Mouse (Mus musculus) spleen, adult 2 months (tissue): ENCODE results near the gene Spem1. TPM values are rescaled to one million over a fixed set of nuclear protein-coding genes. Genes with fewer than 3 reads are reported as not detected.

ENCODE experiments used
- DNase-seq, 2 experiments: peaks; one replicate each; pipeline versions ENCODE4 v3.0.0 to v3.0.0-alpha.2; 2012 to 2021; ENCODE audit warnings: low spot score in 2 of 2, low read depth in 1 of 2
- H3K27ac ChIP-seq: fragments of 200-500 bp; 2 replicates; pipeline ENCODE4 v1.5.1; 2012; ENCODE audit warnings: low read length, inconsistent platforms; ENCODE audit not compliant: insufficient read depth
- H3K27me3 ChIP-seq: fragments of 200-500 bp; 2 replicates; pipeline ENCODE4 v1.6.1; 2012; ENCODE audit warnings: mild to moderate bottlenecking, moderate library complexity, low read length, inconsistent platforms; ENCODE audit not compliant: control insufficient read depth, insufficient read depth
- H3K36me3 ChIP-seq: fragments of 200-500 bp; 2 replicates; pipeline ENCODE4 v1.6.1; 2012; ENCODE audit warnings: mild to moderate bottlenecking, low read length, inconsistent platforms; ENCODE audit not compliant: control insufficient read depth, insufficient read depth
- H3K4me1 ChIP-seq: fragments of 200-500 bp; 2 replicates; pipeline ENCODE4 v1.6.1; 2011; ENCODE audit warnings: inconsistent platforms; ENCODE audit not compliant: control insufficient read depth, insufficient read depth, insufficient read length
- H3K4me3 ChIP-seq: fragments of 200-500 bp; 2 replicates; pipeline ENCODE4 v1.5.1; 2011; ENCODE audit warnings: mild to moderate bottlenecking, inconsistent platforms; ENCODE audit not compliant: insufficient read depth, insufficient read length; ENCODE audit errors: extremely low read depth
- CTCF ChIP-seq: fragments of 200-500 bp; IDR thresholded peaks from 2 replicates; pipeline ENCODE4 v1.5.1; 2011; ENCODE audit warnings: mild to moderate bottlenecking, inconsistent platforms; ENCODE audit not compliant: insufficient read depth, insufficient read length, insufficient replicate concordance; ENCODE audit errors: extremely low read depth
- POLR2A ChIP-seq: fragments of 200-500 bp; IDR thresholded peaks from 2 replicates; pipeline ENCODE4 v1.6.1; 2011; ENCODE audit warnings: low read depth, low read length, inconsistent platforms
- whole genome bisulfite sequencing: fragments of 180-500 bp; shearing (Covaris S2); methylation state at CpG from one replicate; pipeline ENCODE4 v1.1.7; 2018; 5-methylcytosine and 5-hydroxymethylcytosine counted together
- polyA plus RNA-seq: library from polyadenylated mRNA; depleted of rRNA; stranded (reverse); fragments of >200 nt; gene quantifications from 2 replicates; pipeline ENCODE4 v1.2.3, GENCODE M21; 2012; rRNA removed

Gene Spem1
- polyA plus RNA-seq, 1 experiment, result not detected

- Histone ChIP-seq H3K36me3 (peaks cover 15% of the 10 kb centered on the region), H3K27me3 (no peaks in the 10 kb centered on the region), H3K27ac (no peak overlapping the region), H3K4me1 (peaks cover 21% of the 10 kb centered on the region), H3K4me3 (no peak overlapping the region)
- TF ChIP-seq CTCF, result no peak
- TF ChIP-seq POLR2A, result no peak
- no peak for DNase-seq
- WGBS, result 86% methylated on average over 7 of the region's 7 CpGs
Observed at GRCm38 (mm10) chr11:69778985-69779384, 43.0 kb downstream of the Spem1 start.

DNA sequence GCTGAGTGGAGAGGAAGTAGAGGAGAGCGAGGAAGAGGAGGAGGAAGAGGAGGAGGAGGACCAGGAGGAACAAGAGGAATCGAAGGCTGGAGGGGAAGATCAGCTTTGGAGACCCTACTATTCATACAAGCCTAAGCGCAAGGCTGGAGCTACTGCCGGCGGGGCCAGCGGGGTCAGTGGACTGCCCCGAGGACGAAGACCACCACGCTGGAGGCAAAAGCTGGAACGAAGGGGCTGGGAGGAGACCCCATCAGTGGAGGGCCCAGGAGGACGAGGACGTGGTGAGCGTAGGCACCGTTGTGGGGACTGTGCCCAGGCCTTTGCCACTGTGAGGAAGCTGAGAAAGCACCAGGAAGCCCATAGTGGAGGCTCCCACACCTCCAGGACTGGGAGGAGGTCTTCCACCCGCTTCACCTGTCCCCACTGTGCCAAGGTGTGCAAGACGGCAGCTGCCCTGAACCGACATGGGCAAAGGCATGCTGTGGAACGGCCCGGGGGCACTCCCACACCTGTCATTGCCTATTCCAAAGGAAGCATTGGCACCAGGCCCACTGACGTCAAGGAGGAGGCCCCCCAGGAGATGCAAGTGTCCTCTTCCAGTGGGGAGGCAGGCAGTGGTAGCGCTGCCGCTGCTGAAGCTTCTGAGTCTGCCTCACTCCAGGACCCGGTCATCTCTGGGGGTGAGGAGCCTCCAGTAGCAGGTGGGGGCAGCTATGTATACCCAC is 43.6 kb downstream of the Spem1 start:
- H3K27ac ChIP-seq, result no peak overlapping the region
- H3K27me3 ChIP-seq, result no peaks in the 10 kb centered on the region
- WGBS, result 79% methylated on average over 23 of the region's 23 CpGs
- no peak overlapping the region for H3K4me3 ChIP-seq
- H3K4me1 ChIP-seq, result peaks cover 22% of the 10 kb centered on the region
- H3K36me3 ChIP-seq, result peaks cover 15% of the 10 kb centered on the region
- DNase-seq, result no peak
- TF ChIP-seq POLR2A, result no peak
- no peak for TF ChIP-seq CTCF

DNA sequence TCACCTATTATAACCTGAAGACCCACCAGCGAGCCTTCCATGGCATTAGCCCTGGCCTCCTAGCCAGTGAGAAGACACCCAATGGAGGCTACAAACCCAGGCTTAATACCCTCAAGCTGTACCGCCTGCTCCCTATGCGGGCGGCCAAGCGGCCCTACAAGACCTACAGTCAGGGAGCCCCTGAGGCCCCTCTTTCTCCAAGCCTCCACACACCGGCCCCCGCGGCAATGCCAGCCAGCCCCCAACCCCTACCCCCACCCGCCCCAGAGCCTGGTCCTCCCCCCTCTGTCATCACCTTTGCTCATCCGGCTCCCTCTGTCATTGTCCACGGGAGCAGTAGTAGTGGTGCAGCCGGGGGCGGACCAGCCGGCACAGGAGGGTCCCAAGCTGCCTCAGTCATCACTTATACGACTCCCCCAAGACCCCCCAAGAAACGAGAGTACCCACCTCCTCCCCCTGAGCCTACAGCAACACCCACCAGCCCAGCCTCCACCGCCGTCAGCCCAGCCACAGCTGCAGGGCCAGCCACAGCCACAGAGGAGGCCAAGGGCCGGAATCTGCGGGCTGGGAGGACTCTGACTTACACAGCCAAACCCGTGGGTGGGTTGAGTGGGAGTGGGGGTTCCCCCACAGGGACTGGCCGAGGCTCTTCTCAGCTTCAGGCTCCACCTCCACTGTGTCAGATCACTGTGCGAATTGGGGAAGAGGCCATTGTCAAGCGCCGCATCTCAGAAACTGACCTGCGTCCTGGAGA is 44.3 kb downstream of the Spem1 start:
- H3K27me3 ChIP-seq, result no peaks in the 10 kb centered on the region
- 68% methylated on average over 26 of the region's 26 CpGs for WGBS
- H3K27ac ChIP-seq, result no peak overlapping the region
- DNase-seq, result no peak
- TF ChIP-seq CTCF, result no peak
- TF ChIP-seq POLR2A, result no peak
- H3K36me3 ChIP-seq, result peaks cover 15% of the 10 kb centered on the region
- H3K4me3 ChIP-seq, result no peak overlapping the region
- H3K4me1 ChIP-seq, result peaks cover 22% of the 10 kb centered on the region

GRCm38 (mm10) chr11:69776488-69776887 is 45.5 kb downstream of the Spem1 start:
- no peak overlapping the region for H3K4me3 ChIP-seq
- no peaks in the 10 kb centered on the region for H3K27me3 ChIP-seq
- H3K4me1 ChIP-seq, result peaks cover 22% of the 10 kb centered on the region
- WGBS, result 90% methylated on average over 20 of the region's 20 CpGs
- no peak for TF ChIP-seq CTCF
- no peak for TF ChIP-seq POLR2A
- no peak for DNase-seq
- H3K36me3 ChIP-seq, result peaks cover 15% of the 10 kb centered on the region
- no peak overlapping the region for H3K27ac ChIP-seq

DNA sequence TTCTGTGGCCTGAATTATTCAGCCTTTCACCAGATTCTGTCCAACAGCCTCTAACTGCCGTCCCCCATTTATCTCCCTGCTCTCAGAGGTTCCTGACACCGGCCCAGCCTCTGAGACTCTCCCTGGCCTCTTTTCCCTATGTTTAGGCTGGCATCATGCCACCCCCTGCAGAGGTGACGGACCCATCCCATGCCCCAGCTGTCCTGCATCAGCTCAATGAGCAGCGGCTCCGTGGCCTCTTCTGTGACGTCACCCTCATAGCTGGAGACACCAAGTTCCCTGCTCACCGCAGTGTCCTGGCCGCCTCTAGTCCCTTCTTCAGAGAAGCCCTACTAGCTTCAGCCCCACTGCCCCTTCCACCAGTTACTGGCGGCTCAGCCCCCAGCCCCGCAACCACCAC is 46.3 kb downstream of the Spem1 start:
- no peak for DNase-seq
- TF ChIP-seq CTCF (no peak), POLR2A (no peak)
- Histone ChIP-seq H3K4me3 (no peak overlapping the region), H3K4me1 (peaks cover 22% of the 10 kb centered on the region), H3K27ac (peak overlapping the region; percentile 43; the same call in 1 of the 2 replicates), H3K36me3 (peaks cover 15% of the 10 kb centered on the region), H3K27me3 (no peaks in the 10 kb centered on the region)
- WGBS, result 89% methylated on average over 10 of the region's 10 CpGs

- Histone ChIP-seq H3K4me1 (peaks cover 22% of the 10 kb centered on the region), H3K36me3 (peaks cover 15% of the 10 kb centered on the region), H3K27ac (peak overlapping the region; percentile 43), H3K4me3 (no peak overlapping the region), H3K27me3 (no peaks in the 10 kb centered on the region)
- no peak for DNase-seq
- WGBS, result 41% methylated on average over 5 of the region's 5 CpGs
- TF ChIP-seq CTCF (no peak), POLR2A (no peak; the same call in 1 of the 2 replicates)
Observed at GRCm38 (mm10) chr11:69774961-69775360, 47.0 kb downstream of the Spem1 start.

Other genes with a start within 250 kb of the Spem1 start
- gene Wrap53, start 241.9 kb downstream of the Spem1 start, polyA plus RNA-seq, result 15.6 and 21.3 TPM in 2 replicates
- gene Trp53, start 241.8 kb downstream of the Spem1 start, polyA plus RNA-seq, result 105 and 144 TPM in 2 replicates
- 10.7 and 11.2 TPM in 2 replicates for gene Atp1b2, start 216.2 kb downstream of the Spem1 start, polyA plus RNA-seq
- not detected in 2 replicates for gene Shbg, start 204.3 kb downstream of the Spem1 start, polyA plus RNA-seq
- 1.1 and 1.4 TPM in 2 replicates for gene Sat2, start 200.2 kb downstream of the Spem1 start, polyA plus RNA-seq
- 40.9 and 41.6 TPM in 2 replicates for gene Fxr2, start 189.2 kb downstream of the Spem1 start, polyA plus RNA-seq
- gene Sox15, start 166.9 kb downstream of the Spem1 start, polyA plus RNA-seq, result 0.09 and 0.35 TPM in 2 replicates
- gene Mpdu1, start 159.5 kb downstream of the Spem1 start, polyA plus RNA-seq, result 63.6 and 74.2 TPM in 2 replicates
- gene Cd68, start 156.0 kb downstream of the Spem1 start, polyA plus RNA-seq, result 103 and 114 TPM in 2 replicates
- gene Eif4a1, start 149.8 kb downstream of the Spem1 start, polyA plus RNA-seq, result 172 and 196 TPM in 2 replicates
- gene Senp3, start 140.1 kb downstream of the Spem1 start, polyA plus RNA-seq, result 32.6 and 36.1 TPM in 2 replicates
- gene Tnfsf13, start 136.4 kb downstream of the Spem1 start, polyA plus RNA-seq, result 4.6 and 4.9 TPM in 2 replicates
- 23.9 and 26.6 TPM in 2 replicates for gene Tnfsf12, start 126.3 kb downstream of the Spem1 start, polyA plus RNA-seq
- 4.8 and 5.0 TPM in 2 replicates for gene Tnfsfm13, start 126.1 kb downstream of the Spem1 start, polyA plus RNA-seq
- gene Polr2a, start 63.5 kb downstream of the Spem1 start, polyA plus RNA-seq, result 43.8 and 45.4 TPM in 2 replicates
- not detected in 2 replicates for gene Slc35g3, start 60.2 kb downstream of the Spem1 start, polyA plus RNA-seq
- 28.4 and 37.0 TPM in 2 replicates for gene Zbtb4, start 56.3 kb downstream of the Spem1 start, polyA plus RNA-seq
- gene Chrnb1, start 26.2 kb downstream of the Spem1 start, polyA plus RNA-seq, result 7.1 and 8.4 TPM in 2 replicates
- gene Fgf11, start 20.3 kb downstream of the Spem1 start, polyA plus RNA-seq, result 1.1 and 1.2 TPM in 2 replicates
- gene Tmem102, start 16.6 kb downstream of the Spem1 start, polyA plus RNA-seq, result 0.23 and 0.31 TPM in 2 replicates
- gene Gm39566, start 6.9 kb downstream of the Spem1 start, polyA plus RNA-seq, result not detected in 2 replicates
- gene Spem2, start 3.7 kb downstream of the Spem1 start, polyA plus RNA-seq, result not detected in 2 replicates
- 9.1 and 10.2 TPM in 2 replicates for gene Nlgn2, start 15.6 kb upstream of the Spem1 start, polyA plus RNA-seq
- gene Tmem256, start 16.3 kb upstream of the Spem1 start, polyA plus RNA-seq, result 93.7 and 99.0 TPM in 2 replicates
- 35.4 and 44.3 TPM in 2 replicates for gene Plscr3, start 24.2 kb upstream of the Spem1 start, polyA plus RNA-seq
- gene Tnk1, start 36.5 kb upstream of the Spem1 start, polyA plus RNA-seq, result 0.85 and 1.2 TPM in 2 replicates
- not detected in 2 replicates for gene Tmem95, start 55.8 kb upstream of the Spem1 start, polyA plus RNA-seq
- 3.6 TPM in 2 replicates for gene Kctd11, start 59.2 kb upstream of the Spem1 start, polyA plus RNA-seq
- gene Acap1, start 73.4 kb upstream of the Spem1 start, polyA plus RNA-seq, result 142 and 162 TPM in 2 replicates
- 0.48 and 0.51 TPM in 2 replicates for gene 2810408A11Rik, start 78.8 kb upstream of the Spem1 start, polyA plus RNA-seq
- 43.3 and 45.2 TPM in 2 replicates for gene Neurl4, start 78.9 kb upstream of the Spem1 start, polyA plus RNA-seq
- 119 and 145 TPM in 2 replicates for gene Gps2, start 91.7 kb upstream of the Spem1 start, polyA plus RNA-seq
- gene Eif5a, start 99.8 kb upstream of the Spem1 start, polyA plus RNA-seq, result 219 and 257 TPM in 2 replicates
- 0.36 TPM in 2 replicates for gene Ybx2, start 113.6 kb upstream of the Spem1 start, polyA plus RNA-seq
- gene Slc2a4, start 126.0 kb upstream of the Spem1 start, polyA plus RNA-seq, result 6.1 and 6.2 TPM in 2 replicates
- gene Cldn7, start 142.6 kb upstream of the Spem1 start, polyA plus RNA-seq, result 1.2 and 2.0 TPM in 2 replicates
- 75.8 and 87.9 TPM in 2 replicates for gene Ctdnep1, start 159.0 kb upstream of the Spem1 start, polyA plus RNA-seq
- gene Elp5, start 160.3 kb upstream of the Spem1 start, polyA plus RNA-seq, result 32.5 and 33.3 TPM in 2 replicates
- gene Gabarap, start 169.0 kb upstream of the Spem1 start, polyA plus RNA-seq, result 235 and 251 TPM in 2 replicates
- 13.8 and 21.4 TPM in 2 replicates for gene Phf23, start 173.6 kb upstream of the Spem1 start, polyA plus RNA-seq
- 21.4 and 22.3 TPM in 2 replicates for gene Dvl2, start 178.4 kb upstream of the Spem1 start, polyA plus RNA-seq
- 29.5 and 37.0 TPM in 2 replicates for gene Acadvl, start 193.2 kb upstream of the Spem1 start, polyA plus RNA-seq
- gene Dlg4, start 194.8 kb upstream of the Spem1 start, polyA plus RNA-seq, result 10.3 and 13.3 TPM in 2 replicates
- gene Asgr1, start 231.9 kb upstream of the Spem1 start, polyA plus RNA-seq, result 0.09 TPM in 1 of 2 replicates, not detected in the other